Mouse (Mus musculus): Measurements from ENCODE around the gene Olfr1000.
"Not testable (repeated sequence)": the region's sequence is repeated elsewhere in the genome, so short reads cannot be mapped to it uniquely, and the experiment has no call there.

Olfr1000 gene

DNA sequence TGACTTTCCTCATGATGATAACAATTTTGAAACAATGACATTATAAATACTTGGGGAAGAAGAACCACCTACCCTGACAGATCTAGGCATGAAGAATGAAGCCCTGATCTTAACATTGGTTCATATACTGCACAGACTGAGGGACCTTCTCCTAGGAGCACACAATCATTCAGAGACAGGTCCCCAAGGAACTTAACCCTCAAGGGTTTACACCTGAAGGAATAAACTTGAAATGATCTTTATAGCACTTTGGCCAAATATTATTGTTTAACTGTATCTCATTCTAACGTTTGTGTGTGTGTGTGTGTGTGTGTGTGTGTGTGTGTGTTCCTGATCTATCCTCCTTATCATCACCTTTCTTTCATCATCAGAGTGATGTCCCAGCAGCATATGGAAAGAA lies at the start of gene Olfr1000:
Gene Olfr1000 (minus strand): TSS at position 101 of the 400 bp plus-strand sequence.
- DNase-seq (ENCODE audit: low read depth, low spot score), result no peak

DNA sequence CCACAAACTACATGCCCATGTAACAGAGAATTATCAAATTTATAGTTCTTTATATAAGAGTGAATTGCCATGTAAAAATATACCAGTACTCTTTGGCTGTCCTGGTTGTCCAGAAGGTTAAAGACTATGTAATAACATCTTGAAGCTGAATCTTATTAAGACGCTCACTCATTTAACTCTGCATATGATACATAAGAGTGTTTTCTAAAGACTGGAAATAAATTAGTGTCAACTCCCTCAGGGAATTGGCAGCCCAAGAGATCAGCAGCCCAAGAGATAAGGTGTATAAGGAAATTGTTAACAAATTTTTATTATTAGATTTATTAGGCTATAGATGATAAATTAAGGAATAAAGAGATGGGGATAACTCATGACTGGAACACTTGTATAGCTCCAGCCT lies 38.9 kb upstream of the Olfr1000 start, which contains the start of gene Olfr1002:
Gene Olfr1002 (minus strand): TSS at position 101 of the 400 bp plus-strand sequence.
- DNase-seq (ENCODE audit: low read depth, low spot score), result no peak

DNA sequence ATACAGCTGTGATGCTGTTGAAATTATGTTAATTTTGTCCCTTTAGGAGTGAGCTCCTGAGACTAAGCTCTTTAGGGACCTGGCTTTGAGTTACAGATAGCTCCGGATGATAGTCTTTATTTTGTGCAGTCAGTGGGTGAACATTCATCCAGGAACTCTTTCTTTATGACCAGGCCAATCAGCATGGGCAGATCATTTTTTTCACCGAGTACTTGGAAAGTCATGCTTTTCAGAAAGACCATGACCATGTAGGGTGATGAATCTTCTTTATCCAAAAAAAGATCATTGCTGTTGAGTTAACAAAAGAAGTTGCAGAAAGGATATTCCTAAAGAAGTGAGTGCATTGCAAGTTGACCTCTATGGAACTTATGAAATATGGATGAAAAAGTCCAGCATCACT lies 23.1 kb downstream of the Olfr1000 start, which contains the start of gene Olfr998:
Gene Olfr998 (plus strand): TSS at position 301 of the 400 bp plus-strand sequence.
- DNase-seq (ENCODE audit: low read depth, low spot score), result not testable (repeated sequence)

- no peak for DNase-seq (ENCODE audit: low read depth, low spot score)
These were observed 32.8 kb downstream of the Olfr1000 start, which contains the start of gene Olfr996 for GRCm38 (mm10) chr2:85578915-85579314. TSS of gene Olfr996 (plus strand) at chr2:85579215.

GRCm38 (mm10) chr2:85561187-85561586 lies 50.5 kb downstream of the Olfr1000 start:
- DNase-seq (ENCODE audit: low read depth, low spot score), result peak; percentile 66

- no peak for DNase-seq (ENCODE audit: low read depth, low spot score)
These were observed 51.5 kb downstream of the Olfr1000 start for GRCm38 (mm10) chr2:85560226-85560625.

All from brain, adult 2 months (tissue).